Mouse (Mus musculus) ES-E14 (cell line): Measurements from ENCODE around the gene Dnajc6. TPM values are rescaled to one million over a fixed set of nuclear protein-coding genes. Genes with fewer than 3 reads are reported as not detected.

Experiments
- DNase-seq: peaks from one replicate; pipeline ENCODE4 v3.0.0-alpha.2; 2013; ENCODE audit warnings: low read depth, low spot score
- H3K27ac ChIP-seq: 2 replicates; pipeline ENCODE4 v1.5.1; 2012; ENCODE audit warnings: low read depth, mild to moderate bottlenecking, low read length, moderate library complexity, mixed read lengths; ENCODE audit not compliant: poor library complexity, insufficient read depth, severe bottlenecking
- H3K36me3 ChIP-seq: 2 replicates; pipeline ENCODE4 v1.6.1; 2012; ENCODE audit warnings: mild to moderate bottlenecking, low read length, moderate library complexity, mixed read lengths; ENCODE audit not compliant: control insufficient read depth, poor library complexity, insufficient read depth, severe bottlenecking
- H3K4me1 ChIP-seq, 2 experiments: fragments of 150-350 bp in 1 of 2; sonication (generic) in 1 of 2; 2 replicates each; pipeline ENCODE4 v1.6.1; 2012; ENCODE audit warnings: low read length in 2 of 2, mild to moderate bottlenecking in 1 of 2, mixed read lengths in 1 of 2; ENCODE audit not compliant: control insufficient read depth in 2 of 2, insufficient read depth in 2 of 2, poor library complexity in 1 of 2
- H3K4me3 ChIP-seq, 2 experiments: fragments of 150-350 bp in 1 of 2; sonication (generic) in 1 of 2; 2 replicates each; pipeline ENCODE4 v1.5.1; 2012; ENCODE audit warnings: low read length in 2 of 2, low read depth in 1 of 2, mild to moderate bottlenecking in 1 of 2, mixed read lengths in 1 of 2; ENCODE audit not compliant: insufficient read depth in 1 of 2, poor library complexity in 1 of 2, severe bottlenecking in 1 of 2
- H3K9ac ChIP-seq: 2 replicates; pipeline ENCODE4 v1.6.1; 2012; ENCODE audit warnings: low read depth, mild to moderate bottlenecking, low read length, mixed read lengths; ENCODE audit not compliant: poor library complexity, insufficient read depth, severe bottlenecking
- H3K9me3 ChIP-seq: fragments of 150-350 bp; sonication (generic); 2 replicates; pipeline ENCODE4 v1.6.1; 2012; ENCODE audit warnings: low read depth, mild to moderate bottlenecking, low read length; ENCODE audit not compliant: control insufficient read depth, insufficient read depth
- CHD2 ChIP-seq: IDR thresholded peaks from 2 replicates; pipeline ENCODE4 v1.6.1; 2014; ENCODE audit warnings: mild to moderate bottlenecking, low read depth, low read length, inconsistent platforms
- HCFC1 ChIP-seq: IDR thresholded peaks from 2 replicates; pipeline ENCODE4 v1.6.1; 2012; ENCODE audit warnings: low read length, inconsistent platforms, borderline replicate concordance; ENCODE audit not compliant: insufficient read depth
- MAFK ChIP-seq: IDR thresholded peaks from 2 replicates; pipeline ENCODE4 v1.6.1; 2014; ENCODE audit warnings: mild to moderate bottlenecking, low read depth, low read length, inconsistent platforms; ENCODE audit not compliant: insufficient read depth
- ZC3H11A ChIP-seq: IDR thresholded peaks from 2 replicates; pipeline ENCODE4 v1.6.1; 2012; ENCODE audit warnings: low read depth, mild to moderate bottlenecking, inconsistent platforms, low read length, borderline replicate concordance
- ZNF384 ChIP-seq: IDR thresholded peaks from 2 replicates; pipeline ENCODE4 v1.6.1; 2012; ENCODE audit warnings: low read depth, low read length, inconsistent platforms
- in situ Hi-C, 2 experiments: fragments of 600-800 bp; cut with MboI; formaldehyde crosslinking; loops; one replicate each; pipeline ENCODE4 v1.15.1; 2025; ENCODE audit warnings: low sequenced_read_pairs in 2 of 2, inconsistent platforms in 1 of 2; ENCODE audit not compliant: unreplicated experiment in 2 of 2
- total RNA-seq: library from RNA; depleted of rRNA; stranded (reverse); fragments of 300-350 nt; gene quantifications from 2 replicates; pipeline ENCODE4 v1.2.3, GENCODE M21; 2012; rRNA removed

The Dnajc6 gene
- total RNA-seq, 1 experiment, result 7.2 TPM

DNA sequence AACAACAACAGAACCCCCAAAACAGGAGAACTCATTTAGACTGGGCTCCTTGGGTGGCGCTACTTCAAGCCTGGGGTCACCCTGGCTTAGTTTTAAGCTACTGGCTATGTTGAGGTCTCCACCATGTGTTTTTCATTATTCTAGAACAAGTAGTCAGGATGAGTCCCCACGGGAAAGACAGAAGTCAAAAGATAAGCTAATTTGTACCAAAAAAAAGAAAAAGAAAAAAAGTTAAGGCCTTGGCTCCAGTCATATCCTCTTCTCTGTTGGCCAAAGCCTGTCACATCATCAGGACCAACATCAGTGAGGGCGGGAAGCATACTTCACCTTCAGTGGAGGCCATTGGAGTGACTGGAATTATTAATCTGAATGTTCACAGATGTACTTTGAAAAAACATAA is 188.4 kb downstream of the Dnajc6 start:
- no peak for TF ChIP-seq ZC3H11A
- no peak for TF ChIP-seq CHD2
- TF ChIP-seq HCFC1, result no peak
- no peak for TF ChIP-seq MAFK
- TF ChIP-seq ZNF384, result no peak
- no peak for DNase-seq
- Histone ChIP-seq H3K36me3 (no peaks in the 10 kb centered on the region), H3K9ac (no peak overlapping the region), H3K27ac (no peak overlapping the region), H3K9me3 (no peaks in the 10 kb centered on the region), H3K4me3 (no peak overlapping the region), H3K4me1 (no peaks in the 10 kb centered on the region)
- in situ Hi-C loops, result no loop called here

DNA sequence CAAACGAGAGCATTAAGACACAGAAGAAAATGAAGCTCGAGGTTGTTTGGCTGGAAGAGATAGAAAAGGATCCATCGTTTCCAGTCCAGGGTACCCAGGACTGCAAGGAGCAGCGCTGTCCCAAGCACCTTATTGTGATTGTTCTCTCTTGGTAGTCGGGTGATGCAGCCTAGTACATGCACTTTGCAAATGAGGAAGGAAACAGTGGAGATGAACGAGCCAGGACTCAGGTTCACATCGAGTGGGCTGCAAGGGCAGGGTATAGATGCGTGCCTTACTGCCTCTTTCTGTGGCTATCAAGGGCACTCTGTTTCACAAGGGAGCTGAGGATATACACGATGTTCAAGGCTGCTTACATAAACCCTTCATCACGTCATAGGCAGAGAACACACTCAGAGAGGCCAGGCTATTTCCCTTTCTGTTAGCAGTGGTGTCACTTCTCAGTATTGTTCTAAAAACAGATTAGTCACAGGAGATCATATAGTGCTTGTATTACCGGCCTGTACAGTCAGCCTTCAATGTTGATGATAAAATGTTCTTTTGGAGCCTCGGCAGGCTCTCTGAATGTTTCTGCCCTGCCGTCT is 189.9 kb downstream of the Dnajc6 start:
- in situ Hi-C loops, result no loop called here
- no peak for TF ChIP-seq HCFC1
- TF ChIP-seq CHD2, result no peak
- TF ChIP-seq ZNF384, result no peak

DNA sequence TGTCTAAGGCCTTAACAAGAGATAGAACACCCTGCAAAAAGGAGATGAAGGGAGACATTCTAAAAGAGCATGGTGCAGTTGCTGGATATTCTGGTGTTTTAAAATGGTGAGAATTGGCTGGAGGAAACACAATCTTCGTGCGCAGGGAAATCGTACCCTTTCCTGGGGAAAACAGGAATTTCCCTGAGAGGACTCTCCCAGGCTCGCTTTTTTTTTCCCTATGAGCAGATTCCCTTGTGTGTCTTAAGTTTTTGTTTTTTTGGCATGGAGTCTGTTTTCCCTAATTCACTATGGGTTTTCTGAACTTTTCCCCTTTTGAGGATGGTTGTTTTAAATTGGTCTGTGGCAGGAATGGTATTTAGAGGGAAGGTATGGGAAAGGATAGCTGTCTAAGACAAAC is 192.8 kb downstream of the Dnajc6 start:
- in situ Hi-C loops, result no loop called here
- no peaks in the 10 kb centered on the region for H3K36me3 ChIP-seq
- no peak for TF ChIP-seq HCFC1
- no peak for TF ChIP-seq CHD2
- no peak for TF ChIP-seq MAFK
- TF ChIP-seq ZC3H11A, result no peak
- TF ChIP-seq ZNF384, result no peak
- H3K4me1 ChIP-seq, result no peaks in the 10 kb centered on the region
- DNase-seq, result no peak
- no peak overlapping the region for H3K27ac ChIP-seq
- no peak overlapping the region for H3K9ac ChIP-seq
- H3K4me3 ChIP-seq, result no peak overlapping the region
- H3K9me3 ChIP-seq, result no peaks in the 10 kb centered on the region

More for the DNA sequence above, 189.9 kb downstream of the Dnajc6 start:
- H3K9me3 ChIP-seq, result no peaks in the 10 kb centered on the region
- no peaks in the 10 kb centered on the region for H3K36me3 ChIP-seq
- no peaks in the 10 kb centered on the region for H3K4me1 ChIP-seq
- H3K4me3 ChIP-seq, result no peak overlapping the region
- no peak overlapping the region for H3K27ac ChIP-seq
- DNase-seq, result no peak
- H3K9ac ChIP-seq, result no peak overlapping the region

DNA sequence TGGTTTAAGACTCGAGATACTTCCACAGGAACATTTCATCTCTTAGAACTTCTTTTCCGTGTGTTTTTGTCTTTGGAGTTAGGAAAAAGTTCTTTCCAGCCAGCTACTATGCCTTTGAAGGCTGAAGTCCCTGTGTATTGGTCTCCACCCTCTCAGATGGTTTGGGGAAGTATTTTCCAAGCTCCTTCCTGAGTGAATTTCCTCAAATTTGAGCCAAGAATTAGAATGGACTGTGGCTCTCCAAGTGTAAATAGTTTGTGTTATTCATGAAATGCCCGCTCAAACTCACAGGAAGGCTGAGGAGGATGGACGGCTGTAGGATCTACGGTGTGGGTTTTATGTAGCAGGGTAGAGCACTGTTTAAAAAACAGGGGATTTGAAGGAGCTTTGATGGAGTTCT is 193.2 kb downstream of the Dnajc6 start:
- no peak overlapping the region for H3K27ac ChIP-seq
- in situ Hi-C loops, result no loop called here
- H3K9me3 ChIP-seq, result no peaks in the 10 kb centered on the region
- H3K4me1 ChIP-seq, result no peaks in the 10 kb centered on the region
- no peak overlapping the region for H3K9ac ChIP-seq
- H3K4me3 ChIP-seq, result no peak overlapping the region
- H3K36me3 ChIP-seq, result no peaks in the 10 kb centered on the region
- no peak for TF ChIP-seq ZNF384
- TF ChIP-seq ZC3H11A, result no peak
- TF ChIP-seq HCFC1, result no peak
- TF ChIP-seq CHD2, result no peak
- no peak for TF ChIP-seq MAFK
- DNase-seq, result no peak

Other genes with a start within 250 kb of the Dnajc6 start
- 17.0 and 22.5 TPM in 2 replicates for gene Jak1, start 231.4 kb upstream of the Dnajc6 start, total RNA-seq
- gene Ak4, start 77.4 kb upstream of the Dnajc6 start, total RNA-seq, result 46.6 and 48.1 TPM in 2 replicates
- 81.6 and 111 TPM in 2 replicates for gene Leprot, start 151.1 kb downstream of the Dnajc6 start, total RNA-seq
- 0.69 and 1.3 TPM in 2 replicates for gene Lepr, start 220.8 kb downstream of the Dnajc6 start, total RNA-seq